Mouse (Mus musculus): ENCODE results near the gene Gm20850. TPM values are rescaled to one million over a fixed set of nuclear protein-coding genes. Genes with fewer than 3 reads are reported as not detected.

The Gm20850 gene
- not detected in 2 replicates for polyA plus RNA-seq (2012)

GRCm38 (mm10) chrY:75715022-75715421, at the start of gene Gm20850:
Gm20850 (plus strand) TSS chrY:75715322.

Data from megakaryocyte-erythroid progenitor cell, adult 5 weeks (primary cell).